Mouse (Mus musculus) erythroblast, embryonic 14.5 days (primary cell): ENCODE results near the gene Aunip. TPM values are rescaled to one million over a fixed set of nuclear protein-coding genes. Genes with fewer than 3 reads are reported as not detected.

Source experiments
- H3K27me3 ChIP-seq: 2 replicates; pipeline ENCODE4 v1.6.1; 2012; ENCODE audit warnings: inconsistent platforms; ENCODE audit not compliant: control insufficient read depth
- H3K36me3 ChIP-seq: 2 replicates; pipeline ENCODE4 v1.6.1; 2012; ENCODE audit warnings: mild to moderate bottlenecking, inconsistent platforms; ENCODE audit not compliant: control insufficient read depth
- H3K4me1 ChIP-seq: 2 replicates; pipeline ENCODE4 v1.6.1; 2012; ENCODE audit warnings: inconsistent platforms; ENCODE audit not compliant: control insufficient read depth
- H3K4me3 ChIP-seq: replicated peaks from 2 replicates; pipeline ENCODE3; 2012; ENCODE audit warnings: moderate library complexity, mild to moderate bottlenecking, inconsistent platforms
- H3K9me3 ChIP-seq: 2 replicates; pipeline ENCODE4 v1.6.1; 2012; ENCODE audit warnings: low read length, inconsistent platforms, mixed read lengths; ENCODE audit not compliant: control insufficient read depth
- GATA1 ChIP-seq: IDR thresholded peaks from 2 replicates; pipeline ENCODE4 v1.6.1; 2012; ENCODE audit warnings: low read length, inconsistent platforms, mixed read lengths
- TAL1 ChIP-seq: IDR thresholded peaks from 3 replicates; pipeline ENCODE4 v1.6.1; 2012; ENCODE audit warnings: low read length, inconsistent platforms, mixed read lengths
- polyA plus RNA-seq: library from polyadenylated mRNA; stranded (reverse); fragments of >175 nt; gene quantifications from 2 replicates; pipeline ENCODE4 v1.2.3, GENCODE M21; 2012

Aunip gene
- polyA plus RNA-seq, 1 experiment, result 0.18 TPM

- Histone ChIP-seq H3K36me3 (peaks cover 22% of the 10 kb centered on the region), H3K4me3 (peak overlapping the region; percentile 83), H3K27me3 (no peaks in the 10 kb centered on the region), H3K4me1 (peaks cover 65% of the 10 kb centered on the region), H3K9me3 (no peaks in the 10 kb centered on the region)
- no peak for TF ChIP-seq TAL1
- TF ChIP-seq GATA1, result no peak
Observed at GRCm38 (mm10) chr4:134510396-134510795, 403 bp upstream of the Aunip start.

DNA sequence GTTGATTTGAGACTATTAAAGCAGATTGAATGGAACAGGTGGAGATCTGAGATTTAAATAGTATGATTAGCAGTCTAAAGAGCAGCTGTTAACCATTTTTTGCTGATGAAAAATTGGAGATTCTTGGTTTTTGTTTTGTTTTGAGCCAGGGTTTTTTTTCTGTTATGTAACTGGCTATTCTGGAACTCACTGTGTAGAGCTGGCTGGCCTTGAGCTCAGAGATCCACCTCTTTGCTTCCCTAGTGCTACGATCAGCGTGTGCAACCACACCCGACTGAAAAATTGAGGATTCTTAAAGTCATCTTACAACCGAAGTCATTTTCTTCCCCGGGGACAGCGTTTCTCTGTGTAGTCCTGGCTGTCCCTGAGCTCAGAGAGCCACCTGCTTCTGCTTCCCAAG, 931 bp downstream of the Aunip start:
- peak overlapping the region; percentile 83 for H3K4me3 ChIP-seq
- no peaks in the 10 kb centered on the region for H3K27me3 ChIP-seq
- H3K36me3 ChIP-seq, result peaks cover 31% of the 10 kb centered on the region
- H3K4me1 ChIP-seq, result peaks cover 63% of the 10 kb centered on the region
- TF ChIP-seq GATA1 (no peak), TAL1 (no peak)
- H3K9me3 ChIP-seq, result no peaks in the 10 kb centered on the region

GRCm38 (mm10) chr4:134512798-134513197, 2.0 kb downstream of the Aunip start:
- peaks cover 61% of the 10 kb centered on the region for H3K4me1 ChIP-seq
- no peak overlapping the region for H3K4me3 ChIP-seq

GRCm38 (mm10) chr4:134514309-134514930, 3.6 kb downstream of the Aunip start:
- Histone ChIP-seq H3K9me3 (no peaks in the 10 kb centered on the region), H3K4me3 (peak overlapping the region; percentile 31), H3K36me3 (peaks cover 47% of the 10 kb centered on the region), H3K27me3 (no peaks in the 10 kb centered on the region), H3K4me1 (peaks cover 57% of the 10 kb centered on the region)
- TF ChIP-seq TAL1, result no peak
- no peak for TF ChIP-seq GATA1

More at GRCm38 (mm10) chr4:134512798-134513197, 2.0 kb downstream of the Aunip start:
- TF ChIP-seq GATA1, result no peak
- TF ChIP-seq TAL1, result no peak
- Histone ChIP-seq H3K27me3 (no peaks in the 10 kb centered on the region), H3K9me3 (no peaks in the 10 kb centered on the region), H3K36me3 (peaks cover 35% of the 10 kb centered on the region)

- no peak overlapping the region for H3K4me3 ChIP-seq
- H3K4me1 ChIP-seq, result peaks cover 54% of the 10 kb centered on the region
- no peaks in the 10 kb centered on the region for H3K27me3 ChIP-seq
- no peaks in the 10 kb centered on the region for H3K9me3 ChIP-seq
- TF ChIP-seq GATA1 (no peak), TAL1 (no peak)
- H3K36me3 ChIP-seq, result peaks cover 55% of the 10 kb centered on the region
Observed at GRCm38 (mm10) chr4:134515614-134516013, 4.8 kb downstream of the Aunip start.

DNA sequence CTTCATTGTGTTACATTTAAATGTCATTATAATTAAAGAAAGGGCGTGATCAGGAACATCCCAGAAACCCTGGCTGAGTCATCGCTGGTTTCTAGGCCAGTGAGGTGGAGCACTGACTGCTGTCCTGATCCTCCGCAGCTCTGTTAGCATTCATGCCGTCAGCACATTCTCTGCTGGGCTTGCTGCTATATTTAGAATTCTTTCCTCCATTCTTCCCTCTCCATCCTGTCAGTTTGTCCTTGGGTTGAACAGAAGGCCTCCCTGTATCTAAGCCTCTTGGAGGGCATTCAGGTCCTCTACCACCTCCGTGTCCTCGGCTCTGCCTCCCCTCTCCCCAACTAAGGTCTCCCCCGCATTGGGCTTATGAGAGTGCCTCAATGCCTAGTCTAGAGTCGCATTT, 6.2 kb downstream of the Aunip start:
- H3K4me3 ChIP-seq, result no peak overlapping the region
- H3K9me3 ChIP-seq, result no peaks in the 10 kb centered on the region
- peaks cover 66% of the 10 kb centered on the region for H3K36me3 ChIP-seq
- TF ChIP-seq TAL1, result no peak
- no peak for TF ChIP-seq GATA1
- H3K4me1 ChIP-seq, result peaks cover 41% of the 10 kb centered on the region
- no peaks in the 10 kb centered on the region for H3K27me3 ChIP-seq

- Histone ChIP-seq H3K36me3 (peaks cover 71% of the 10 kb centered on the region), H3K4me1 (peaks cover 41% of the 10 kb centered on the region), H3K9me3 (no peaks in the 10 kb centered on the region)
Observed at GRCm38 (mm10) chr4:134517719-134518118, 6.9 kb downstream of the Aunip start.

GRCm38 (mm10) chr4:134518541-134518940, 7.7 kb downstream of the Aunip start:
- Histone ChIP-seq H3K4me1 (peaks cover 38% of the 10 kb centered on the region), H3K27me3 (no peaks in the 10 kb centered on the region), H3K9me3 (no peaks in the 10 kb centered on the region), H3K36me3 (peaks cover 76% of the 10 kb centered on the region), H3K4me3 (no peak overlapping the region)
- TF ChIP-seq GATA1 (no peak), TAL1 (no peak)

More at GRCm38 (mm10) chr4:134517719-134518118, 6.9 kb downstream of the Aunip start:
- H3K4me3 ChIP-seq, result no peak overlapping the region
- no peak for TF ChIP-seq GATA1
- TF ChIP-seq TAL1, result no peak
- no peaks in the 10 kb centered on the region for H3K27me3 ChIP-seq

GRCm38 (mm10) chr4:134519281-134519680, 8.5 kb downstream of the Aunip start:
- peaks cover 78% of the 10 kb centered on the region for H3K36me3 ChIP-seq
- no peaks in the 10 kb centered on the region for H3K27me3 ChIP-seq
- TF ChIP-seq TAL1 (no peak), GATA1 (no peak)
- no peaks in the 10 kb centered on the region for H3K9me3 ChIP-seq
- H3K4me1 ChIP-seq, result peaks cover 31% of the 10 kb centered on the region
- no peak overlapping the region for H3K4me3 ChIP-seq

DNA sequence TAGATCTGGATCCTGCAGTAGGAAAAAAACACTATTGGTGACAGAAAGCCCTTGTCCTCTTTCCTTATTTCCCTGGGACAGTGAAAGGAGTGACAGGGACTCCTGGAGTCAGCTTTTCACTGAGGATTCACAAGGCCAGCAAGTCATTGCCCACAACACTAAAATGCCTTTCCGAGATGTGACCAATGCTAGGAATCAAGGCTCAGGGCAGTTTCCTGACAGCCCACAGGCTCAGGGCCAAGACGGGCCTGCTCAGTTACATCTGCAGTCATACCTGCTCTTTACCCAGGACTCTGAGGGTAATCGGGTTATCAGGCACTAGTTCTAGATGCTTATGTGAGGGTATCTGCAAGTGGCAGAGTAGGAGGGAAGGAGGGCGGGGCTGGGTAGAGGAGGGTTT, 12.6 kb downstream of the Aunip start:
- Histone ChIP-seq H3K4me1 (no peaks in the 10 kb centered on the region; the same call in none of the 2 replicates), H3K9me3 (no peaks in the 10 kb centered on the region), H3K27me3 (no peaks in the 10 kb centered on the region), H3K36me3 (peaks cover 87% of the 10 kb centered on the region), H3K4me3 (no peak overlapping the region)
- TF ChIP-seq GATA1 (no peak), TAL1 (no peak)
